Mouse (Mus musculus): ENCODE results near the gene Syap1. TPM values are rescaled to one million over a fixed set of nuclear protein-coding genes. Genes with fewer than 3 reads are reported as not detected.
"Not testable (repeated sequence)": the region's sequence is repeated elsewhere in the genome, so short reads cannot be mapped to it uniquely, and the experiment has no call there.

Syap1 gene
- polyA plus RNA-seq, 1 experiment from 2014 or later: 43.5 TPM

- no peak overlapping the region for H3K4me3 ChIP-seq
- peaks cover 31% of the 10 kb centered on the region for H3K36me3 ChIP-seq
- no peak overlapping the region for H3K27ac ChIP-seq
- no peak for ATAC-seq (ENCODE audit: low FRiP score, low read depth)
- H3K27me3 ChIP-seq: no peaks in the 10 kb centered on the region; the same call in 1 of the 2 replicates
- no peaks in the 10 kb centered on the region for H3K9me3 ChIP-seq
- 59% methylated on average over 2 of the region's 2 CpGs for WGBS
- no peak overlapping the region for H3K9ac ChIP-seq
- no peak overlapping the region for H3K4me2 ChIP-seq (replicated peaks)
- no peaks in the 10 kb centered on the region for H3K4me1 ChIP-seq
Observed at GRCm38 (mm10) chrX:162873761-162874160, 14.5 kb downstream of the Syap1 start.

GRCm38 (mm10) chrX:162871734-162872517, 16.3 kb downstream of the Syap1 start:
- peaks cover 23% of the 10 kb centered on the region for H3K36me3 ChIP-seq
- no peak overlapping the region for H3K4me3 ChIP-seq
- no peak overlapping the region for H3K4me2 ChIP-seq (replicated peaks)
- ATAC-seq (ENCODE audit: low FRiP score, low read depth): no peak
- no peak overlapping the region for H3K27ac ChIP-seq
- H3K9ac ChIP-seq: no peak overlapping the region
- no peaks in the 10 kb centered on the region; the same call in 1 of the 2 replicates for H3K27me3 ChIP-seq
- H3K9me3 ChIP-seq: no peaks in the 10 kb centered on the region
- no peaks in the 10 kb centered on the region for H3K4me1 ChIP-seq
- 41% methylated on average over 4 of the region's 4 CpGs for WGBS

DNA sequence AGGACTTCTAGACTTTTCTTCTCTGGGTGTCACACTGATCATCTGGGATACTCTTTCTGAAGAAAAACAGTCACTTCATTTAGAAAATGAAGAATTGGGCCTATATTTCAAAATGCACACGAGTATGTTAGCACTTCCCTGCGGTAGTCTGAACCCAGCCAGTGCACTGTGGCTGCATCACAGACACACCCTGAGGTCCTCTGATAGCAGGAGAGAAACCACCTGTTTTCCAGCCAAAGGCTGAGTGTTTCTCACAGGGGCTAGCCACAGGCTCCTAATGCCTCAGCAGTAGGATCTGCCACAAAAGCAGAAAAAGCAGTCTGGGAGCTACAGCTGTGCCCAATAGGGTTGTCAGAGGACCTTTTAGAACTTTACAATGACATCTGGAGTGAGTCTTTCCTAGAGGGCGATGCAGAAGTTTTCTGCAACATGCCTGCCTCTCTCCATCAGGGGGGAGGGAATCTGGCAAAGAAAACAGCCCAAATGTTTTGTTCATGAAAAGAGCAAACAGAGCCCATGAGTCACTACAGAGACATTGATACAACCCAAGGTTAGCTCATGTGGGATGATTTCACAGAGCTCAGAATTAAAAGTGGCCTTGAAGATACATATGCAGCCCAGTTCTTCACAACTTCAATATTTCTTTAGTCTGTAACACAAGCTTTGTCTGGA, 19.8 kb downstream of the Syap1 start:
- no peak for ATAC-seq (ENCODE audit: low FRiP score, low read depth)
- Histone ChIP-seq H3K9ac (no peak overlapping the region), H3K4me3 (no peak overlapping the region), H3K4me2 (replicated peaks) (no peak overlapping the region), H3K4me1 (no peaks in the 10 kb centered on the region), H3K36me3 (peaks cover 19% of the 10 kb centered on the region), H3K9me3 (no peaks in the 10 kb centered on the region), H3K27me3 (no peaks in the 10 kb centered on the region; the same call in 1 of the 2 replicates), H3K27ac (no peak overlapping the region)
- 69% methylated on average over 3 of the region's 3 CpGs for WGBS

DNA sequence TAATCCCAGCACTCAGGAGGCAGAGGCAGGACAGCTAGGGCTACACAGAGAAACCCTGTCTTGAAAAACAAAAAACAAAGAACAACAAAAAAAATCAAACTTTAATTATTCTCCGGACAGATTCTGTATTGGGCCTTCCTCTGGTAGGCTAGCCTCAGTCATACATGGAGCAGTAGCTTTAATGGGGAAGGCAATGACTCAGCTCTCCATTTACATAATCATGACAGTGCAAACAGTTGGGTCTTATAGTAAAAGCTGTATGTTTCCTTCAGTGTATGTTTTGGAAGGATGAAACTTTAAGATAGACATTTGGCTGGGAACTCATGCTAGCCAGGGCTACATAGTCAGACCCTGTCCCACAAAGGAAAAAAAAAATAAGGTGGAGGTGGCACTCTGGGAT, 39.6 kb downstream of the Syap1 start:
- Histone ChIP-seq H3K36me3 (no peaks in the 10 kb centered on the region), H3K27ac (no peak overlapping the region), H3K4me2 (replicated peaks) (no peak overlapping the region), H3K4me1 (no peaks in the 10 kb centered on the region), H3K9me3 (no peaks in the 10 kb centered on the region), H3K4me3 (no peak overlapping the region), H3K27me3 (no peaks in the 10 kb centered on the region), H3K9ac (no peak overlapping the region)
- 86% methylated on average over 1 of the region's 1 CpGs for WGBS
- ATAC-seq (ENCODE audit: low FRiP score, low read depth): no peak

GRCm38 (mm10) chrX:162845531-162845930, 42.7 kb downstream of the Syap1 start:
- Histone ChIP-seq H3K4me1 (no peaks in the 10 kb centered on the region), H3K9me3 (no peaks in the 10 kb centered on the region; the same call in 1 of the 2 replicates), H3K9ac (no peak overlapping the region), H3K27ac (no peak overlapping the region), H3K27me3 (no peaks in the 10 kb centered on the region), H3K4me3 (no peak overlapping the region), H3K4me2 (replicated peaks) (no peak overlapping the region), H3K36me3 (no peaks in the 10 kb centered on the region)
- no peak for ATAC-seq (ENCODE audit: low FRiP score, low read depth)
- 72% methylated on average over 3 of the region's 3 CpGs for WGBS

- WGBS: 72% methylated on average over 8 of the region's 8 CpGs
- Histone ChIP-seq H3K36me3 (no peaks in the 10 kb centered on the region), H3K27me3 (no peaks in the 10 kb centered on the region), H3K4me1 (no peaks in the 10 kb centered on the region), H3K4me2 (replicated peaks) (no peak overlapping the region), H3K9ac (no peak overlapping the region), H3K9me3 (no peaks in the 10 kb centered on the region; the same call in 1 of the 2 replicates), H3K27ac (no peak overlapping the region), H3K4me3 (no peak overlapping the region)
- no peak for ATAC-seq (ENCODE audit: low FRiP score, low read depth)
Observed at GRCm38 (mm10) chrX:162844447-162845100, 43.7 kb downstream of the Syap1 start.

- no peaks in the 10 kb centered on the region for H3K9me3 ChIP-seq
- H3K27me3 ChIP-seq: peaks cover 15% of the 10 kb centered on the region; the same call in 1 of the 2 replicates
- H3K9ac ChIP-seq: no peak overlapping the region
- H3K4me3 ChIP-seq: no peak overlapping the region
- WGBS: 66% methylated on average over 3 of the region's 3 CpGs
- H3K4me2 ChIP-seq (replicated peaks): no peak overlapping the region
- H3K27ac ChIP-seq: no peak overlapping the region
- no peaks in the 10 kb centered on the region for H3K4me1 ChIP-seq
- no peaks in the 10 kb centered on the region for H3K36me3 ChIP-seq
- no peak for ATAC-seq (ENCODE audit: low FRiP score, low read depth)
Observed at GRCm38 (mm10) chrX:162832101-162832500, 56.1 kb downstream of the Syap1 start.

DNA sequence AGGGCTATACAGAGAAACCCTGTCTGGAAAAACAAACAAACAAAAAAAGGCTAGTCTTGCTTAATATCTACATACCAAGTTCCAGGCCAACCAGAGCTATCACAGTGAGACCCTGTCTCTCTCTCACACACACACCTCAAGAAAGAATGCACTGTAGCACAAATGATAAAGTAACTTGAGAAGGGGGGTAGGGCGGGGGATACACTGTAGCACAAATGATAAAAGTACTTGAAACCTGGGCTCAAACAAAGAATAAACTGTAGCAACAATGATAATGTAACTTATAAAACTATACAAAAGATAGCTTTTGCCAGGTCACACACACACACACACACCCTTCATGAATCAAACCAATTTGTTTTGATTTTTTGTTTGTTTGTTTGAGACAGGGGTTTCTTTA, 56.7 kb downstream of the Syap1 start:
- 74% methylated on average over 1 of the region's 1 CpGs for WGBS

DNA sequence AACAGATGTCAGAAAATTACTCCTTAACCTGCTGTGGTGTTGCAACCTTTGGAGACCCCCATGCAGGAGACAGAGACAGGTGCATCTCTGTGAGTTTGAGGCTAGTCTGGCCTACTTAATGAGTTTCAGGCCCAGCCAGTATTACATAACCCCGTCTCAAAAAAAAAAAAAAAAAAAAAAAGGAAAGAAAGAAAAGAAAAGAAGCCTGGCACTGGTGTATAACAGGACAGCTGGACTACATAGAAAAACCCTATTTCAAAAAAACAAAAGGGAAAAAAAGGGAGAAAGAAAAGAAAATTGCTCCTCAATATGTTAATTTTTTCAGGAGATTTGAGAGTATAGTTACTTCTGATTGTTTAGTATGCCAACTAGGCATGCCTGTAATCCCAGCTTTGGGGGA, 57.2 kb downstream of the Syap1 start:
- H3K4me3 ChIP-seq: no peak overlapping the region
- H3K4me1 ChIP-seq: no peaks in the 10 kb centered on the region
- H3K36me3 ChIP-seq: no peaks in the 10 kb centered on the region
- no peak overlapping the region for H3K9ac ChIP-seq
- H3K27me3 ChIP-seq: peaks cover 15% of the 10 kb centered on the region; the same call in 1 of the 2 replicates
- no peak overlapping the region for H3K27ac ChIP-seq
- H3K4me2 ChIP-seq (replicated peaks): no peak overlapping the region
- no peak for ATAC-seq (ENCODE audit: low FRiP score, low read depth)
- H3K9me3 ChIP-seq: no peaks in the 10 kb centered on the region
- 30% methylated on average over 1 of the region's 1 CpGs for WGBS

More for the DNA sequence above, 56.7 kb downstream of the Syap1 start:
- H3K4me2 ChIP-seq (replicated peaks): no peak overlapping the region
- no peak overlapping the region for H3K27ac ChIP-seq
- no peaks in the 10 kb centered on the region for H3K36me3 ChIP-seq
- H3K4me3 ChIP-seq: no peak overlapping the region
- no peaks in the 10 kb centered on the region for H3K9me3 ChIP-seq
- H3K4me1 ChIP-seq: no peaks in the 10 kb centered on the region
- H3K9ac ChIP-seq: no peak overlapping the region
- ATAC-seq (ENCODE audit: low FRiP score, low read depth): no peak
- peaks cover 15% of the 10 kb centered on the region; the same call in 1 of the 2 replicates for H3K27me3 ChIP-seq

DNA sequence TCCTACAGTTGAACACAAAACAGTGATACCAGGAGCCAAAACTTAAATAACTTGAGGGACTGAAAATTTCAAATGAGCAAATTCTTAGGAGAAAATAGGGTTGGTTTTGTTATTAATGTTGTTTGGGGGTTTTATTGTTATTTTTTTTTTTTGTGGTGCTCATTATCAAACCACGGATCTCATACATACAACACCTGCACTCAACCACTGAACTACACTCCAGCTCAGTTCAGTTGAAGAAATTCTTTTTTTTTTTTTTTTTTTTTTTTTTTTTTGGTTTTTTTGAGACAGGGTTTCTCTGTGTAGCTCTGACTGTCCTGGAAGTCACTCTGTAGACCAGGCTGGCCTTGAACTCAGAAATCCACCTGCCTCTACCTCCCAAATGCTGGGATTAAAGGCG, 57.9 kb downstream of the Syap1 start:
- not testable (repeated sequence) for H3K9me3 ChIP-seq; ATAC-seq (ENCODE audit: low FRiP score, low read depth); H3K9ac ChIP-seq; H3K4me2 ChIP-seq (replicated peaks); H3K4me1 ChIP-seq; H3K36me3 ChIP-seq; H3K4me3 ChIP-seq; H3K27ac ChIP-seq
- H3K27me3 ChIP-seq: peaks cover 15% of the 10 kb centered on the region; the same call in 1 of the 2 replicates
- 59% methylated on average over 2 of the region's 2 CpGs for WGBS

GRCm38 (mm10) chrX:162829741-162830140, 58.5 kb downstream of the Syap1 start:
- WGBS: 33% methylated on average over 5 of the region's 5 CpGs
- no peak for ATAC-seq (ENCODE audit: low FRiP score, low read depth)

DNA sequence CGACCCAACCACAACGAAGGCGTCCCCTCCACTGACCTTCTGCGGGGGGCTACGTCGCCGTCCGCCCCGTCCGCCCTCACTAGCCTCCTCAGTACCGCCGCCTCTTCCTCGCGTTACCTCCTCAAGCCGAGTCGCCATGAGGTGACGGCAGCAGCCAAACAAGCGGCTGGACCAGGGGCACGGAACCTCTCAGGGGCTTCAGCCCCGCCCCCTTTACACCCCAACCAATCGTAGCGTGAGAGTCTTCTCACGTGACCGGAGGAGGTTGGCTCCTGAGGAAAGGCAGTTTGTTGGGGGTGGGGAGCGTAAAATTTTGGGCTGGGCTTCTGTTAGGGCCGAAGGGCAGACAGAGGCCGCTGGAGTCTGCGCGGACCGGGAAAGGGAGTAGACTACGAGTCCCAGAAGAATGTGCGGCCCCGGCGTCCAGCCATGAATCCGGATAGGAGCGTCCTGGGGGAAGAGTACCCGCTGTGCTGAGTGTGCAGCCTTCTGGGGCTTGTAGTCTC, 59.0 kb downstream of the Syap1 start, which contains the start of gene Txlng:
Gene Txlng, minus strand, starts transcription at position 252 of the 506 bp plus-strand sequence.
- peak; percentile 99 for ATAC-seq (ENCODE audit: low FRiP score, low read depth)
- Histone ChIP-seq H3K27ac (no peak within 1 kb of the TSS), H3K4me3 (peak within 1 kb of the TSS; percentile 58), H3K4me1 (no peaks in the 10 kb centered on the region), H3K27me3 (peaks cover 15% of the 10 kb centered on the region; the same call in 1 of the 2 replicates), H3K36me3 (no peaks in the 10 kb centered on the region), H3K9ac (peak within 1 kb of the TSS; percentile 65), H3K4me2 (replicated peaks) (peak within 1 kb of the TSS; percentile 86), H3K9me3 (no peaks in the 10 kb centered on the region)
- WGBS: 14% methylated on average over 36 of the region's 37 CpGs

More at GRCm38 (mm10) chrX:162829741-162830140, 58.5 kb downstream of the Syap1 start:
- Histone ChIP-seq H3K4me1 (no peaks in the 10 kb centered on the region), H3K27ac (no peak overlapping the region), H3K4me3 (peak overlapping the region; percentile 58), H3K9me3 (no peaks in the 10 kb centered on the region), H3K9ac (no peak overlapping the region), H3K27me3 (peaks cover 15% of the 10 kb centered on the region; the same call in 1 of the 2 replicates), H3K36me3 (no peaks in the 10 kb centered on the region), H3K4me2 (replicated peaks) (peak overlapping the region; percentile 51)

Measured in limb, embryonic 13.5 days (tissue).